Comparison of ENCODE assay signal across 13 mouse cellular contexts in genomic region chr4:58663628-58664205, GRCm38 (mm10).
DNase-seq lines count a peak whose midpoint lies in the region; ATAC-seq and TF ChIP-seq lines count a peak whose summit lies in the region.
"Had no signal": no experiment of that assay in that cellular context is flagged by ENCODE, and none has a peak within 500 bp of the region (broad histone marks: within the 10 kb centered on the region; RNA-seq: fewer than 3 reads in every experiment).

No protein-coding gene starts in this region.

- H3K27me3 ChIP-seq in kidney, postnatal 0 days (ENCODE audit: insufficient read depth, low read length), result no peaks in the 10 kb centered on the region
- no peaks in the 10 kb centered on the region for H3K27me3 ChIP-seq in limb, embryonic 12.5 days
- H3K27me3 ChIP-seq: liver, embryonic 12.5 days had no signal

- H3K9ac ChIP-seq in kidney, postnatal 0 days (ENCODE audit: low read depth, low read length), result no peak overlapping the region
- no peak overlapping the region for H3K9ac ChIP-seq in limb, embryonic 12.5 days (replicated peaks)
- H3K9ac ChIP-seq: liver, embryonic 12.5 days had no signal

- no peaks in the 10 kb centered on the region for H3K4me1 ChIP-seq in kidney, postnatal 0 days (replicated peaks; ENCODE audit: insufficient read depth, low read length)
- H3K4me1 ChIP-seq in limb, embryonic 12.5 days (replicated peaks), result peaks cover 54% of the 10 kb centered on the region
- H3K4me1 ChIP-seq: heart, embryonic 10.5 days; liver, embryonic 12.5 days had no signal

- WGBS in kidney, postnatal 0 days, result 49% methylated on average over 6 of the region's 6 CpGs
- WGBS in limb, embryonic 12.5 days, result 23% methylated on average over 6 of the region's 6 CpGs

- H3K9me3 ChIP-seq in kidney, postnatal 0 days (replicated peaks; ENCODE audit: low read length), result no peaks in the 10 kb centered on the region
- no peaks in the 10 kb centered on the region for H3K9me3 ChIP-seq in limb, embryonic 12.5 days
- H3K9me3 ChIP-seq: heart, embryonic 10.5 days; liver, embryonic 12.5 days had no signal

- DNase-seq in embryo, embryonic 10 days (ENCODE audit: low spot score), result peak; percentile 59
- no peak for DNase-seq in embryo, embryonic 9.5 days (ENCODE audit: extremely low spot score)
- DNase-seq in kidney, postnatal 0 days (ENCODE audit: low spot score), result peak; percentile 73
- DNase-seq in kidney, postnatal 25 days, result no peak
- peak; percentile 75 for DNase-seq in embryo, embryonic 11 days
- no peak for DNase-seq in spleen, adult 12 weeks (ENCODE audit: low spot score)
- DNase-seq in adrenal gland, adult 8-10 months, result no peak
- DNase-seq: cerebellum, adult 8-10 months; kidney, adult 9 months had no signal

- no peak overlapping the region for H3K4me3 ChIP-seq in kidney, postnatal 0 days (replicated peaks; ENCODE audit: low read depth, low read length)
- no peak overlapping the region for H3K4me3 ChIP-seq in limb, embryonic 12.5 days (replicated peaks)
- H3K4me3 ChIP-seq: heart, embryonic 10.5 days; liver, embryonic 12.5 days had no signal

- no peak for TF ChIP-seq CTCF in kidney, postnatal 0 days (IDR thresholded peaks at IDR 0.05; ENCODE audit: low read depth)

- no peak for ATAC-seq in kidney, postnatal 0 days (replicated peaks; ENCODE audit: low FRiP score, low read depth)
- peak; percentile 35; the same call in 1 of the 2 replicates for ATAC-seq in limb, embryonic 12.5 days (ENCODE audit: insufficient number of reproducible peaks, insufficient read depth, low FRiP score, low TSS enrichment, low read depth)
- ATAC-seq: liver, embryonic 12.5 days had no signal

- no peak overlapping the region for H3K27ac ChIP-seq in kidney, postnatal 0 days
- peak overlapping the region; percentile 81 for H3K27ac ChIP-seq in limb, embryonic 12.5 days
- H3K27ac ChIP-seq: heart, embryonic 10.5 days; liver, embryonic 12.5 days; macrophage had no signal

- H3K4me2 ChIP-seq in kidney, postnatal 0 days (ENCODE audit: low read length), result no peak overlapping the region
- peak overlapping the region; percentile 6; the same call in 1 of the 2 replicates for H3K4me2 ChIP-seq in limb, embryonic 12.5 days
- H3K4me2 ChIP-seq: liver, embryonic 12.5 days had no signal

- H3K36me3 ChIP-seq in kidney, postnatal 0 days (ENCODE audit: insufficient read depth, low read length), result no peaks in the 10 kb centered on the region
- H3K36me3 ChIP-seq in limb, embryonic 12.5 days, result no peaks in the 10 kb centered on the region
- H3K36me3 ChIP-seq: heart, embryonic 10.5 days; liver, embryonic 12.5 days had no signal

Comparison
In these comparisons a context has a peak if more than half of its experiments do, and no peak if none do; other contexts are left out.
1. DNase-seq: peak in embryo, embryonic 10 days (single experiment), kidney, postnatal 0 days (single experiment) and embryo, embryonic 11 days (single experiment); none in embryo, embryonic 9.5 days (single experiment), kidney, postnatal 25 days (0 of 2), spleen, adult 12 weeks (single experiment) and adrenal gland, adult 8-10 months (single experiment).